Mouse (Mus musculus): Measurements from ENCODE around the gene Arid3b. TPM values are rescaled to one million over a fixed set of nuclear protein-coding genes. Genes with fewer than 3 reads are reported as not detected.

Gene Arid3b
- polyA plus RNA-seq, 1 experiment from 2014 or later, result 5.5 TPM

GRCm38 (mm10) chr9:57744462-57745091 lies 92.0 kb downstream of the Arid3b start:
- Histone ChIP-seq H3K4me2 (replicated peaks) (no peak overlapping the region), H3K4me1 (0 out of 2 replicates have a peak, but pooled peaks cover 3% of the 10 kb centered on the region), H3K27ac (replicated peaks) (no peak overlapping the region), H3K9ac (no peak overlapping the region), H3K36me3 (peaks cover 75% of the 10 kb centered on the region), H3K4me3 (replicated peaks) (no peak overlapping the region), H3K9me3 (replicated peaks) (no peaks in the 10 kb centered on the region), H3K27me3 (no peaks in the 10 kb centered on the region)
- no peak for ATAC-seq (ENCODE audit: insufficient number of reproducible peaks, low FRiP score, low TSS enrichment, low read depth)
- WGBS, result 66% methylated on average over 3 of the region's 3 CpGs

Other genes with a start within 250 kb of the Arid3b start
- 22.7 and 28.5 TPM in 2 replicates for gene Ulk3, start 247.3 kb downstream of the Arid3b start, polyA plus RNA-seq (2015; fragmentation: Nextera tagmentation; extraction: Ambion mirVana)
- not detected in 2 replicates for gene Cplx3, start 230.5 kb downstream of the Arid3b start, polyA plus RNA-seq (2015; fragmentation: Nextera tagmentation; extraction: Ambion mirVana)
- gene Lman1l, start 216.0 kb downstream of the Arid3b start, polyA plus RNA-seq (2015; fragmentation: Nextera tagmentation; extraction: Ambion mirVana), result not detected in 2 replicates
- gene Csk, start 183.2 kb downstream of the Arid3b start, polyA plus RNA-seq (2015; fragmentation: Nextera tagmentation; extraction: Ambion mirVana), result 35.9 and 36.1 TPM in 2 replicates
- not detected in 2 replicates for gene Cyp1a2, start 153.1 kb downstream of the Arid3b start, polyA plus RNA-seq (2015; fragmentation: Nextera tagmentation; extraction: Ambion mirVana)
- gene Cyp1a1, start 148.9 kb downstream of the Arid3b start, polyA plus RNA-seq (2015; fragmentation: Nextera tagmentation; extraction: Ambion mirVana), result 0.43 and 0.53 TPM in 2 replicates
- gene Edc3, start 128.3 kb downstream of the Arid3b start, polyA plus RNA-seq (2015; fragmentation: Nextera tagmentation; extraction: Ambion mirVana), result 32.4 and 33.2 TPM in 2 replicates
- gene Clk3, start 70.9 kb downstream of the Arid3b start, polyA plus RNA-seq (2015; fragmentation: Nextera tagmentation; extraction: Ambion mirVana), result 78.4 and 80.2 TPM in 2 replicates
- 108 and 117 TPM in 2 replicates for gene Ubl7, start 74.2 kb upstream of the Arid3b start, polyA plus RNA-seq (2015; fragmentation: Nextera tagmentation; extraction: Ambion mirVana)
- 0.65 and 0.93 TPM in 2 replicates for gene Sema7a, start 103.3 kb upstream of the Arid3b start, polyA plus RNA-seq (2015; fragmentation: Nextera tagmentation; extraction: Ambion mirVana)
- gene Cyp11a1, start 169.6 kb upstream of the Arid3b start, polyA plus RNA-seq (2015; fragmentation: Nextera tagmentation; extraction: Ambion mirVana), result 9.8 and 9.9 TPM in 2 replicates
- gene Stra6, start 227.0 kb upstream of the Arid3b start, polyA plus RNA-seq (2015; fragmentation: Nextera tagmentation; extraction: Ambion mirVana), result 8.7 and 13.9 TPM in 2 replicates

Measured in embryonic facial prominence, embryonic 15.5 days (tissue).